Mouse (Mus musculus): ENCODE results near the gene Rufy3. TPM values are rescaled to one million over a fixed set of nuclear protein-coding genes. Genes with fewer than 3 reads are reported as not detected.

The Rufy3 gene
- polyA plus RNA-seq, 1 experiment from 2014 or later = 245 TPM

DNA sequence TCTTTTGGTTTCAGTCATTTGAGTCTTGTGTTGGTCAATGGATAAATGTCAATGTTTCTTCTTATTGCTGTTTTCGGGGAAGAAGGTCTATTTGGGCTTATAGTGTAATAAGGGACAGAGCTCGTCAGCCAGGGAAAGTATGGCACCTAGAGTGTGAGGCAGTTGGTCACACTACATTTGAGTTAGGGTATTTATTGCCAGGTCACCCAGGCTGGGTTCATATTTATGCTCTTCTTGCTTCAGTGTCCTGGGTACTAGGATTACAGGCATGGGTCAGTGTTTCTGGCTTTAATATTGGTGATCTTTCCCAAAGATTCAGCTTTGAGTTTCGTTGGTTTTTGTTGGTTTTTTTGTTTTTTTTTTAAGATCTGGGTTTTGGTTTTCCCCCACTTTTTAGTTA is 37.9 kb downstream of the Rufy3 start:
- Histone ChIP-seq H3K9ac (no peak overlapping the region), H3K27ac (no peak overlapping the region), H3K36me3 (peaks cover 11% of the 10 kb centered on the region; the same call in 1 of the 2 replicates), H3K27me3 (replicated peaks) (no peaks in the 10 kb centered on the region), H3K4me3 (no peak overlapping the region), H3K9me3 (no peaks in the 10 kb centered on the region), H3K4me2 (replicated peaks) (no peak overlapping the region), H3K4me1 (no peaks in the 10 kb centered on the region)
- 75% methylated on average over 3 of the region's 3 CpGs for WGBS
- no peak for ATAC-seq (ENCODE audit: low FRiP score, low read depth)

DNA sequence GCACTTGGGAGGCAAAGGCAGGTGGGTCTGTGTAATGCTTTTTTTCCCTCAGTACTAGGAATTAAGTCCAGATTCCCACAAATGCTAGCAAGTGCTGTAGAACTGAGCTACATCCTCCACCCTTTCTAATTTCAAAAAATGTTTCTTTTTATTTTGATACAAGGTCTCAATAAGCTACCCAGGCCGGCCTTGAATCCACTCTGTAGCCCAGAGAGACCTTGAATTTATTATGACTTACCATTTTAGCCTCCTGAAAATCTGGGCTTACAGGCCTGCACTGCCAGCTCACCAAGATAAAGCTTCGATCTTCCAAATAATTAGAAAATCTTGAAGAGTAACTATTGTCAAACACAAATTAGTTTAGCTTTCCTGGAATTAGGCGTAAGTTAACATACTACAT is 39.2 kb downstream of the Rufy3 start:
- Histone ChIP-seq H3K27ac (no peak overlapping the region), H3K27me3 (replicated peaks) (no peaks in the 10 kb centered on the region), H3K9me3 (no peaks in the 10 kb centered on the region), H3K36me3 (peaks cover 9% of the 10 kb centered on the region; the same call in 1 of the 2 replicates), H3K4me3 (no peak overlapping the region), H3K4me2 (replicated peaks) (no peak overlapping the region), H3K9ac (no peak overlapping the region), H3K4me1 (no peaks in the 10 kb centered on the region)
- WGBS = 94% methylated on average over 3 of the region's 3 CpGs
- ATAC-seq (ENCODE audit: low FRiP score, low read depth) = no peak

DNA sequence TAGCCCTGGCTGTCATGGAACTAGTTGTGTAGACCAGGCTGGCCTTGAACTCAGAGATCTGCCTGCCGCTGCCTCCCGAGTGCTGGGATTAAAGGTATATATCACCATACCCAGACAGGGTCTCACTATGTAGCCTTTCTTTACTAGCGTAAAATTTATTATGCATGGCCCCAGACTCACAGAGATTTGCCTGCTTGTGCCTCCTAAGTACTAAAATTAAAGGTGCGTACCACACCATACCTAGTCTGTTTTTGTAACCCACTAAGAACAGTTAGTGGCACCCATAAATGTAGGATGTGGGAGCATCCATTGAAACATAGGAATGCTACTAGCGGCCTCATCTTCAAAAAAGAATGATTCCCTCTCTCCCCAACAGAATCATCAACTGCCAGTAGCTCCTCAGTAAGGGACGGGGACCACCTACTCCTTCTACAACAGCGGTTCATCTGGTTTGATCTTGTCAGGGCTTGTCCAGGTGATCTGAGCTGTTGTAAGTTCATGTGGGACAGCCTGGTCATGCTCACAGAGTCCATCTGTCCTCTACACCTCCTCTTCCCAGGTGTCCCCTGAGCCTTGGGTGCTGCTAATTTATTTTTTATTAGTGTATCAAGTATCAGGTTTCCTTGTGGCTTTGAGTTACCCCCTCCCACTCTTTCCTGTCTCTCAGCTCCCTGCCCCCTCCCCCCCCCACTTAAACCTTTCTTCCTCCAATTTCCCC is 40.0 kb downstream of the Rufy3 start:
- no peaks in the 10 kb centered on the region for H3K4me1 ChIP-seq
- no peak overlapping the region for H3K9ac ChIP-seq
- no peaks in the 10 kb centered on the region for H3K27me3 ChIP-seq (replicated peaks)
- ATAC-seq (ENCODE audit: low FRiP score, low read depth) = no peak
- no peak overlapping the region for H3K4me2 ChIP-seq (replicated peaks)
- H3K27ac ChIP-seq = no peak overlapping the region
- H3K4me3 ChIP-seq = no peak overlapping the region
- peaks cover 8% of the 10 kb centered on the region; the same call in 1 of the 2 replicates for H3K36me3 ChIP-seq
- WGBS = 94% methylated on average over 7 of the region's 7 CpGs
- H3K9me3 ChIP-seq = no peaks in the 10 kb centered on the region

DNA sequence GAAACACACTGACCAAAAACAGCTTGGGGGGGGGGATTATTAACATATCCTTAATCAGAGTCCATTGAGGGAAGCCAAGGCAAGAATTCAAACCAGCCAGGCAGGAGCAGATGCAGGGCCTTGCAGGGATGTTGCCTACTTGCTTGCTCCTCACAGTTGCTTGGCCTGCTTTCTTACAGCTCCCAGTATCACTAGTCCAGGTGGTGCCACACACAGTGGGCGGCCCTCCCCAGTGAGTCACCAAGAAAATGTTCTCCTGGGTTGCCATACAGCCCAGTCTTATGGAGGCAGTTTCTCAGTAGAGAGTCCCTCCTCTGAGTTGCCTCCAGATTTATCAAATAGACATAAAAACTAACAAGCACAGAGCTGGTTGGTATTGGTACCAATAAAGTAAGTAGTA is 49.3 kb downstream of the Rufy3 start:
- H3K4me3 ChIP-seq = no peak overlapping the region
- H3K4me2 ChIP-seq (replicated peaks) = no peak overlapping the region
- no peaks in the 10 kb centered on the region for H3K9me3 ChIP-seq
- 87% methylated on average over 1 of the region's 1 CpGs for WGBS
- no peaks in the 10 kb centered on the region for H3K27me3 ChIP-seq (replicated peaks)
- no peak overlapping the region for H3K27ac ChIP-seq
- no peaks in the 10 kb centered on the region for H3K4me1 ChIP-seq
- H3K9ac ChIP-seq = no peak overlapping the region
- ATAC-seq (ENCODE audit: low FRiP score, low read depth) = no peak
- H3K36me3 ChIP-seq = peaks cover 49% of the 10 kb centered on the region

DNA sequence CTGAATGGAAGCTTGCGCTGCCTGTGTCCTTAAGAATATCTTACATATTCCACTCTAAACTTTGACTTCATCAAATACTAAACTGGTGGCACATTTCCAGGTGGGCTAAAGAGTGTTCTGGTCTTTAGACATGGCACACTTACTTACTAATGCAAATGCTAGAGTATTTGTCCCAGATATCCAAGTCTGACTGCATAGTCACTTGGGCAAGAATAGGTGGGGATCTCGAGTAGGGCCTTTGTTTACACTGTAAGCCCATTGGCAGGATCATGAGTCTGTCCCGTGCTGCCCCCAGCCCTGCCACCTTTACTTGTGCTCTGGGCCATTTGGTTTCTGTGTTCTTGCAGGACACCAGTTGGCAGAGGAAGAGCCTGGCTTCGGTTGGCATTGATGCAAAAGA is 52.1 kb downstream of the Rufy3 start:
- Histone ChIP-seq H3K4me1 (no peaks in the 10 kb centered on the region), H3K4me2 (replicated peaks) (no peak overlapping the region), H3K4me3 (no peak overlapping the region), H3K36me3 (peaks cover 64% of the 10 kb centered on the region), H3K27ac (no peak overlapping the region), H3K9me3 (no peaks in the 10 kb centered on the region), H3K9ac (no peak overlapping the region), H3K27me3 (replicated peaks) (no peaks in the 10 kb centered on the region)
- 87% methylated on average over 4 of the region's 4 CpGs for WGBS
- no peak for ATAC-seq (ENCODE audit: low FRiP score, low read depth)

DNA sequence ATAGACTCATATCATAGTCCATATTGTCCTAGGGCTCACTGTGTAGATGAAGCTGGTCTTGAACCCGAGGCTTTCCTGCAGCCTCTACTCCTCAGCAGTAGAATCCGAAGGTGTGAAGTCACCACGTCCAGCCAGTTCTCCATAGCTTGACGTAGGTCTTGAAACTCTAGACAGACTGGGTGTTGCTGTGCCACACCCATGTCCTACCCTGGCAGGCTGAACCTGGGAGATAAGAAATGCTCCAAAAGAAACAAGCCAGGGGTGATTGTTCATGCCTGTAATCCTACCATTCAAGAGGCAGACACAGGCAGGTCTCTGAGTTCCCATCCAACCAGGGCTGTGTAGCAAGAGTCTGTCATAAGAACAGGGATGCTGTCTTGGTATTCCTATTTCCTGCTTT is 62.7 kb downstream of the Rufy3 start:
- Histone ChIP-seq H3K27me3 (replicated peaks) (no peaks in the 10 kb centered on the region), H3K9me3 (no peaks in the 10 kb centered on the region), H3K36me3 (peaks cover 52% of the 10 kb centered on the region), H3K4me1 (no peaks in the 10 kb centered on the region), H3K27ac (no peak overlapping the region), H3K4me2 (replicated peaks) (no peak overlapping the region), H3K9ac (no peak overlapping the region), H3K4me3 (no peak overlapping the region)
- no peak for ATAC-seq (ENCODE audit: low FRiP score, low read depth)
- WGBS = 92% methylated on average over 4 of the region's 4 CpGs

DNA sequence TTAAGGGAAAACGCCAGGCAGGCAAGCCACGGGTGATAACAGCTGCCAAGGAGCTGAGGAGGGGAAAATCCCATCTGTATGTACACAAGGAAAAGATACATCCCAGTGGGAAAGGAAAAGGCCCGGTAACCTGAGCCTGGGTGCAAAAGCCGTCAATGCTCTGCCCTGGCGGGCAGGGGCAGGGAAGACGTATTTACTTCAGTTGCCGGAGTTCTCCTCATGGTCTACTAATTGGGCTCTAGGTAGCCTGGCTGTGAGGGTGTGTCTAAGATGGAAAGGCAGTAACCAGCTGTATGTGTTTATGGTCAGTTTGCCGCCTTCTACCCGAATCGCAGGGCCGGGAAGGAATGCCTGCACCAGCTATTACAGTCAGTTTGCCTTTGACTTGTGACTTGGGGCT is 64.3 kb downstream of the Rufy3 start:
- Histone ChIP-seq H3K27ac (no peak overlapping the region), H3K9ac (no peak overlapping the region), H3K36me3 (peaks cover 63% of the 10 kb centered on the region), H3K9me3 (no peaks in the 10 kb centered on the region), H3K4me1 (no peaks in the 10 kb centered on the region), H3K4me3 (no peak overlapping the region), H3K4me2 (replicated peaks) (no peak overlapping the region), H3K27me3 (replicated peaks) (no peaks in the 10 kb centered on the region)
- 74% methylated on average over 11 of the region's 11 CpGs for WGBS
- no peak for ATAC-seq (ENCODE audit: low FRiP score, low read depth)

DNA sequence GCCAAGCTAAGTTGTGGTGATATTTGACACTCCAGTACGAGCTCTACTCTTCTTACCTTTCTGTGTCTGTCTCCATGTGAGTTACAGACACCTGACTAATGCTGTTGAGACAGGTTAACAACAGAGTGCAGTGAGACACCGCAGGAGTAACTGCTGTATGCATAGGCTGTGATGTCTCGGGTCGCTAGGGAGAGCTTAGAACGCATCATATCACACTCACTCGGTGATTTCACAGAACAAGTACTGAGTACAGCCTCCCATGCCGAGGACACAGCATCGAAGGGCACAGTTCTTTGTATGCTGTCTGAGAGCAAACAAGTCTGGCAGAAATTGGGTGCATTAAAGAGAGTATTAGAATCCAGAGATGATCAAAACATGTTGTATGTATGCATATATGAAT is 65.1 kb downstream of the Rufy3 start:
- Histone ChIP-seq H3K9me3 (no peaks in the 10 kb centered on the region), H3K36me3 (peaks cover 71% of the 10 kb centered on the region), H3K27ac (no peak overlapping the region), H3K4me1 (no peaks in the 10 kb centered on the region), H3K27me3 (replicated peaks) (no peaks in the 10 kb centered on the region), H3K4me2 (replicated peaks) (no peak overlapping the region), H3K9ac (no peak overlapping the region), H3K4me3 (no peak overlapping the region)
- 92% methylated on average over 8 of the region's 8 CpGs for WGBS
- no peak for ATAC-seq (ENCODE audit: low FRiP score, low read depth)

DNA sequence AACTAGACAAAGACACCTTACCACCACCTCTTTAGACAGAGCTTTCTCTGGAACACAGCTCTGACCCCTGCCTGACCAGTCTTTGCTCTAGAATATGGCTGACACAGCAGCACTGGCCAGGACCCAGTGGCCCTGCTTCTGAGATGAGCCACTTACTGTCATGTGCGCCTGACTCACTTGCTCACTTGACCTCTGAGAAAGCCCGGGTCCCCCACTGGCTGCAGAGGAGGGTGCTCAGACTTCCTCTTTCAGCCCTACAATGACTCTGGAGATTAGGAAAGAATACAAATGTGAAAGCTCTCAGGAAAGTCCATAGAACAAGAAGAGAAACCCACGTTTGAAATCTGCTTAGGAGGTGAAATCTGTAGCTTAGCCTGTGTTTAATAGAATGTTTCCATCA is 66.0 kb downstream of the Rufy3 start:
- Histone ChIP-seq H3K9me3 (no peaks in the 10 kb centered on the region), H3K4me3 (no peak overlapping the region), H3K36me3 (peaks cover 79% of the 10 kb centered on the region), H3K27ac (no peak overlapping the region), H3K4me2 (replicated peaks) (no peak overlapping the region), H3K4me1 (no peaks in the 10 kb centered on the region), H3K9ac (no peak overlapping the region), H3K27me3 (replicated peaks) (no peaks in the 10 kb centered on the region)
- 75% methylated on average over 3 of the region's 3 CpGs for WGBS
- no peak for ATAC-seq (ENCODE audit: low FRiP score, low read depth)

DNA sequence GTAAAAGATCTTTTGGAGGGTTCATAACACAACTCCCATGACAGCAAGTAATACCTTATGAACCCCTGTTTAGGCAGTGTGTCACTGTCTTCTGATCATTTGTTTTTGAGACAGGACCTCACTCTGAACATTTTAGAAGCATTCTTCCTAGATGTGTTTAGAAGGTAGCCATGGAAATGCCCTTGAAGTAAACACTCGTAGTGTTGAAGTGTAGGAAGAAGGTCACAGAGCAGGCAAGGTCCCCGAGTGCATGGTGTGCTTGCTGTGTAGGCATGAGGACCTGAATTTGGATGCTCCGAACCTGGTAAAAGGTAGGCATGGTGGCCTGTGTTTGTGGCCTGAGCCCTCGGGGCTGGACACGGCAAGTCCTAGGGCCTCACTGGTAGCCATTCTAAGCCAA is 66.7 kb downstream of the Rufy3 start:
- Histone ChIP-seq H3K36me3 (peaks cover 76% of the 10 kb centered on the region), H3K27ac (no peak overlapping the region), H3K27me3 (replicated peaks) (no peaks in the 10 kb centered on the region), H3K4me2 (replicated peaks) (no peak overlapping the region), H3K4me1 (no peaks in the 10 kb centered on the region), H3K4me3 (no peak overlapping the region), H3K9me3 (no peaks in the 10 kb centered on the region), H3K9ac (no peak overlapping the region)
- ATAC-seq (ENCODE audit: low FRiP score, low read depth) = no peak
- 92% methylated on average over 5 of the region's 5 CpGs for WGBS

DNA sequence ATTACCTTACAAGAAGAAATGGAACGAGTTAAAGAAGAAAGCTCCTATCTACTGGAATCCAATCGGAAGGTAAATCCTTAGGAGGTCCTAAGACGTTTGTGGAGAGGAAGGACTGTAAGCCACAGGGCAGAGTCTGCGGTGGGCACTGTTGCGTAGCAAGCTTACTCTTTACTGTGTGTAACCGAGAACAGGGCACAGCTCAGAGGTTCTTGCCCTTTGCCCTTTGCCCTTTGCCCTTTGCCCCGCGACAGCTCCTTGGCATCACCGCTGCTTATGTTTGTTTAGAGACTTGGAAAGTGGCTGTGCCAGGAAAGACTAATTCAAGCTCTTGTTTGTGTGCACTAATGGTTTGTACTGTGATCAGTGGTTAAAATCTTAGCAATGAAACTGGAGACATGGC is 67.6 kb downstream of the Rufy3 start:
- WGBS = 85% methylated on average over 9 of the region's 9 CpGs
- H3K36me3 ChIP-seq = peaks cover 81% of the 10 kb centered on the region
- H3K9me3 ChIP-seq = no peaks in the 10 kb centered on the region
- H3K9ac ChIP-seq = no peak overlapping the region
- no peak overlapping the region for H3K27ac ChIP-seq
- H3K27me3 ChIP-seq (replicated peaks) = no peaks in the 10 kb centered on the region
- no peak overlapping the region for H3K4me2 ChIP-seq (replicated peaks)
- no peak for ATAC-seq (ENCODE audit: low FRiP score, low read depth)
- H3K4me3 ChIP-seq = no peak overlapping the region
- H3K4me1 ChIP-seq = no peaks in the 10 kb centered on the region

DNA sequence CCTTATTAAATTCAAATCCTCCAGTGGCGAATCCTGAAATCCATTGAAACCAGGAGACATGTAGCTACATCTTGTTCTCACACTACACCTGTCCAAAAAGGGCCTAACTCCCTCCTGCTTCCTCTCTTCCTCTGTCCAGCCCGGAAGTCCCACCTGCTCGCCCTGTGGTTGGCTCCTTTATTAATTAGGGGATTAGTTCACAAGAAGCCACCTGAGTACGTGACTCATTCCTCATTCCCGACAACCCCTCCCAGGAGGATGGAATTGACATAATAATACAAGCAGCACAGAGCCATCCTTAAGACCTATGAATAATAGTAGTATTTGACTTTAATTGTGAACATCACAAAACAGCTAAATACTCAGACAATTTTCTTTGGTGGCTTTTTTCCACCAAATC is 69.2 kb downstream of the Rufy3 start:
- H3K4me1 ChIP-seq = no peaks in the 10 kb centered on the region
- no peak overlapping the region for H3K27ac ChIP-seq
- H3K9ac ChIP-seq = no peak overlapping the region
- H3K9me3 ChIP-seq = no peaks in the 10 kb centered on the region
- ATAC-seq (ENCODE audit: low FRiP score, low read depth) = no peak
- WGBS = 89% methylated on average over 5 of the region's 5 CpGs
- no peak overlapping the region for H3K4me3 ChIP-seq
- H3K27me3 ChIP-seq (replicated peaks) = no peaks in the 10 kb centered on the region
- H3K4me2 ChIP-seq (replicated peaks) = no peak overlapping the region
- peaks cover 76% of the 10 kb centered on the region for H3K36me3 ChIP-seq

DNA sequence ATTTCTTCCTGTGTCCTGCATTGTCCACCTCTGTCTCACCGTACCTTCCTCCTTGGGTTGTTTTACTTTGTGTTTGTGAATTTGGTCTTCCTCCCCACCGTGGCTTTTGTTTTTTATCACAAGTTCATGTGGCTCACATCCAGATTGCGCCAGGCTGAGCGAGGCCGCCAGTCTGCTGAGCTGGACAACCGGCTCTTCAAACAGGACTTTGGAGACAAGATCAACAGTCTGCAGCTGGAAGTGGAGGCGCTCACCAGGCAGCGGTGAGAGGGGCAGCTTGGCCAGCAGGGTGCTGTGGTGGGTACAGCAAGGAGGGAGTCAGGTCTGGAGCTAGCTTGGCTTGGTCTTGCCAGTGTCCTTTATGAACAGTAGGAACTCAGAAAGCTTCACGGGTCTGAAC is 77.9 kb downstream of the Rufy3 start:
- 89% methylated on average over 9 of the region's 9 CpGs for WGBS
- peaks cover 81% of the 10 kb centered on the region for H3K36me3 ChIP-seq
- H3K27ac ChIP-seq = no peak overlapping the region
- H3K4me2 ChIP-seq (replicated peaks) = no peak overlapping the region
- no peaks in the 10 kb centered on the region for H3K4me1 ChIP-seq
- ATAC-seq (ENCODE audit: low FRiP score, low read depth) = no peak
- H3K9me3 ChIP-seq = no peaks in the 10 kb centered on the region
- no peaks in the 10 kb centered on the region for H3K27me3 ChIP-seq (replicated peaks)
- H3K9ac ChIP-seq = no peak overlapping the region
- H3K4me3 ChIP-seq = no peak overlapping the region

All from neural tube, embryonic 12.5 days (tissue).